Mouse (Mus musculus) forebrain, embryonic 10.5 days (tissue): ENCODE measurements around the gene Ldb1. TPM values are rescaled to one million over a fixed set of nuclear protein-coding genes. Genes with fewer than 3 reads are reported as not detected.
"Not testable (repeated sequence)": the region's sequence is repeated elsewhere in the genome, so short reads cannot be mapped to it uniquely, and the experiment has no call there.

ENCODE experiments used
- DNase-seq: peaks from one replicate; pipeline ENCODE4 v3.0.0-alpha.2; 2017; ENCODE audit warnings: low spot score; ENCODE audit errors: extremely low spot score
- H3K27ac ChIP-seq: fragments of 300-500 bp; sonication (generic); 2 replicates; pipeline ENCODE4 v1.5.1; 2016; ENCODE audit warnings: mild to moderate bottlenecking
- H3K27me3 ChIP-seq: fragments of 300-500 bp; sonication (generic); 2 replicates; pipeline ENCODE4 v1.6.1; 2016; ENCODE audit warnings: mild to moderate bottlenecking; ENCODE audit not compliant: poor library complexity, severe bottlenecking
- H3K36me3 ChIP-seq: fragments of 300-500 bp; sonication (generic); replicated peaks from 2 replicates; pipeline ENCODE4 v1.6.1; 2016; ENCODE audit warnings: mild to moderate bottlenecking, moderate library complexity
- H3K4me1 ChIP-seq: fragments of 300-500 bp; sonication (generic); 2 replicates; pipeline ENCODE4 v1.6.1; 2016
- H3K4me3 ChIP-seq: fragments of 300-500 bp; sonication (generic); 2 replicates; pipeline ENCODE4 v1.5.1; 2016; ENCODE audit warnings: mild to moderate bottlenecking, moderate library complexity
- H3K9me3 ChIP-seq: fragments of 300-500 bp; sonication (generic); 2 replicates; pipeline ENCODE4 v1.6.1; 2016; ENCODE audit warnings: mild to moderate bottlenecking, moderate library complexity
- WGBS: fragments of 180-500 bp; shearing (Covaris S2); methylation state at CpG from one replicate; pipeline ENCODE4 v1.1.7; 2016; 5-methylcytosine and 5-hydroxymethylcytosine counted together
- polyA plus RNA-seq: library from polyadenylated mRNA; unstranded; fragments of >200 nt; fragmentation: Nextera tagmentation; extraction: Ambion mirVana; gene quantifications from 2 replicates; pipeline ENCODE4 v1.2.1, GENCODE M21; 2016

The Ldb1 gene
- polyA plus RNA-seq, 1 experiment from 2014 or later = 87.8 TPM

- H3K4me1 ChIP-seq = peaks cover 39% of the 10 kb centered on the region
- H3K36me3 ChIP-seq = no peaks in the 10 kb centered on the region
- H3K9me3 ChIP-seq = no peaks in the 10 kb centered on the region
- DNase-seq = no peak
- H3K27ac ChIP-seq = no peak overlapping the region
- 86% methylated on average over 9 of the region's 9 CpGs for WGBS
- peaks cover 25% of the 10 kb centered on the region for H3K27me3 ChIP-seq
- H3K4me3 ChIP-seq = no peak overlapping the region
Observed at GRCm38 (mm10) chr19:46002279-46002678, 42.7 kb downstream of the Ldb1 start.

GRCm38 (mm10) chr19:45999378-45999777, 45.6 kb downstream of the Ldb1 start:
- Histone ChIP-seq H3K4me1 (peaks cover 33% of the 10 kb centered on the region), H3K9me3 (peaks cover 9% of the 10 kb centered on the region), H3K4me3 (no peak overlapping the region), H3K27me3 (peaks cover 10% of the 10 kb centered on the region), H3K36me3 (peaks cover 15% of the 10 kb centered on the region), H3K27ac (no peak overlapping the region)
- no peak for DNase-seq
- 70% methylated on average over 1 of the region's 1 CpGs for WGBS

GRCm38 (mm10) chr19:45998694-45999217, 46.3 kb downstream of the Ldb1 start:
- H3K27me3 ChIP-seq = peaks cover 4% of the 10 kb centered on the region
- peak overlapping the region; percentile 74 for H3K4me3 ChIP-seq
- H3K4me1 ChIP-seq = peaks cover 26% of the 10 kb centered on the region
- 10% methylated on average over 8 of the region's 8 CpGs for WGBS
- H3K36me3 ChIP-seq = peaks cover 21% of the 10 kb centered on the region
- DNase-seq = no peak
- peak overlapping the region; percentile 95; the same call in 1 of the 2 replicates for H3K27ac ChIP-seq
- H3K9me3 ChIP-seq = peaks cover 15% of the 10 kb centered on the region

GRCm38 (mm10) chr19:45997785-45998693, 47.0 kb downstream of the Ldb1 start, which contains the start of gene Armh3:
Gene Armh3, minus strand, starts transcription at chr19:45998488.
- H3K9me3 ChIP-seq = peaks cover 15% of the 10 kb centered on the region
- peaks cover 21% of the 10 kb centered on the region for H3K36me3 ChIP-seq
- peak; percentile 96 for DNase-seq
- H3K27me3 ChIP-seq = no peaks in the 10 kb centered on the region
- H3K4me3 ChIP-seq = peak within 1 kb of the TSS; percentile 74
- peak within 1 kb of the TSS; percentile 95 for H3K27ac ChIP-seq
- 2% methylated on average over 76 of the region's 76 CpGs for WGBS
- peaks cover 19% of the 10 kb centered on the region for H3K4me1 ChIP-seq

- peak overlapping the region; percentile 95 for H3K27ac ChIP-seq
- 71% methylated on average over 5 of the region's 5 CpGs for WGBS
- DNase-seq = no peak
Observed at GRCm38 (mm10) chr19:45997365-45997764, 47.6 kb downstream of the Ldb1 start.

GRCm38 (mm10) chr19:45993981-45994737, 50.9 kb downstream of the Ldb1 start:
- WGBS = 95% methylated on average over 13 of the region's 13 CpGs
- Histone ChIP-seq H3K4me3 (no peak overlapping the region), H3K9me3 (peaks cover 15% of the 10 kb centered on the region), H3K36me3 (peaks cover 24% of the 10 kb centered on the region), H3K27me3 (no peaks in the 10 kb centered on the region), H3K27ac (no peak overlapping the region), H3K4me1 (peaks cover 19% of the 10 kb centered on the region)
- DNase-seq = no peak

More at GRCm38 (mm10) chr19:45997365-45997764, 47.6 kb downstream of the Ldb1 start:
- H3K4me1 ChIP-seq = peaks cover 19% of the 10 kb centered on the region
- H3K36me3 ChIP-seq = peaks cover 21% of the 10 kb centered on the region
- H3K9me3 ChIP-seq = peaks cover 15% of the 10 kb centered on the region
- H3K4me3 ChIP-seq = peak overlapping the region; percentile 74
- H3K27me3 ChIP-seq = no peaks in the 10 kb centered on the region

DNA sequence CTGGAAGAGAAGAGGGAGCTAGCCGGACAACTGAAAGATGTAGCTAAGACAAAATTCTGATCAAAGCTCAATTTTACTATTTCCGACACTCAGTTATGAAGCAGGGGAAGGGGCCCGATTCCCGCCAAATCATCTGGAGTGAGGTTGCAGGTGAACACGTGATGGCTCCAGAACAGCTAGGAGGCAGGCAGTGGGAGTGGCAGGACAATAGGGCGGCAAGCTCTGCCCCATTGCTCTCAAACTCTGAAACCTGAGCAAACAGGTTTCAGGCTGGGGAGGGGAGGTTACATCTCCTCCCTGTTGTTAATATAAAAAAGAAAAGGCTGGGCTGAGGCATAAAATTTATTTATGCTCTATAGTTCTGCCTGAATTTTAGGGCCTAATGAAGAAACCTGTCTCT, 51.6 kb downstream of the Ldb1 start:
- H3K4me1 ChIP-seq = peaks cover 13% of the 10 kb centered on the region
- not testable (repeated sequence) for H3K27me3 ChIP-seq, H3K27ac ChIP-seq, DNase-seq, H3K4me3 ChIP-seq
- peaks cover 15% of the 10 kb centered on the region for H3K9me3 ChIP-seq
- WGBS = 86% methylated on average over 6 of the region's 6 CpGs
- H3K36me3 ChIP-seq = peaks cover 29% of the 10 kb centered on the region

DNA sequence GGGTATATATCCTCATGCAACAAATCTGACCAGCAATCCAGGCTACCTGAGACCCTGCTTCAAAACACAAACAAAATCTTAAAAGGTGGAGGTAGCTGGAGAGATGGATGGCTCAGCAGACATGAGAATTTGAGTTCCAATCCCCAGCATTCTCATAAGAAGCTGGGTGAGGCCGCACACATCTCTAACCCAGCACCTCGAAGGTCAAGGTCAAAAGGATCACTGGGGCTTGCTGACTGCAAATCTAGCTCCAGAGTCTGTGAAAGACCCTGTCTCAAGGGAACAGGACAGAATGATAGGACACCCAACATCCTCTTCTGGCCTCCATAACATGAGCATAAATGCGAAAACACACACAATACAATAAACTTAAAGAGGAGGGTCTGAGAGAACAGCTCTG, 53.8 kb downstream of the Ldb1 start:
- WGBS = 95% methylated on average over 3 of the region's 3 CpGs
- Histone ChIP-seq H3K36me3 (peaks cover 34% of the 10 kb centered on the region), H3K27me3 (no peaks in the 10 kb centered on the region), H3K4me1 (no peaks in the 10 kb centered on the region), H3K9me3 (peaks cover 15% of the 10 kb centered on the region), H3K4me3 (no peak overlapping the region), H3K27ac (no peak overlapping the region)
- no peak for DNase-seq

GRCm38 (mm10) chr19:45988238-45988637, 56.8 kb downstream of the Ldb1 start:
- Histone ChIP-seq H3K36me3 (peaks cover 13% of the 10 kb centered on the region), H3K27me3 (no peaks in the 10 kb centered on the region), H3K4me1 (no peaks in the 10 kb centered on the region), H3K9me3 (no peaks in the 10 kb centered on the region), H3K4me3 (no peak overlapping the region), H3K27ac (no peak overlapping the region)
- no peak for DNase-seq
- 97% methylated on average over 3 of the region's 3 CpGs for WGBS

DNA sequence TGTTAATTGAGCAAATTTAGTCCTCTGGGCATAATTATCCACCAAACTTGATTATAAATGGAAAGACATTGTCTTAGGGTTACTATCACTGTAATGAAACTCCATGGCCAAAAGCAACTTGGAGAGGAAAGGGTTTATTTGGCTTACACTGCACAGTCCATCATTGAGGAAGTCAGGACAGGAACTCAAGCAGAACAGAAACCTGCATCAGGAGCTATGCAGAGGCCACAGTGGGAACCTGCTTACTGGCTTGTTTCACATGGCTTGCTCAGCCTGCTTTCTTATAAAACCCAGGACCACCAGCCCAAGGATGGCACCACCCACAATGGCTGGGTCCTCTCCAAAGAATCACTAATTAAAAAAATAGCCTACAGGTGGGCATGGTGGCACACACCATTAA, 60.6 kb downstream of the Ldb1 start:
- no peak for DNase-seq
- peaks cover 19% of the 10 kb centered on the region for H3K36me3 ChIP-seq
- H3K9me3 ChIP-seq = no peaks in the 10 kb centered on the region
- no peaks in the 10 kb centered on the region for H3K27me3 ChIP-seq
- H3K27ac ChIP-seq = no peak overlapping the region
- H3K4me1 ChIP-seq = no peaks in the 10 kb centered on the region
- no peak overlapping the region for H3K4me3 ChIP-seq
